In genomic region chr14:75636107-75636506, GRCm38 (mm10) we compare ENCODE assay signal across 17 mouse cellular contexts. TPM values are rescaled to one million over a fixed set of nuclear protein-coding genes. Genes with fewer than 3 reads are reported as not detected.
DNase-seq lines count a peak whose midpoint lies in the region; ATAC-seq lines count a peak whose summit lies in the region.
"Had no signal": no experiment of that assay in that cellular context is flagged by ENCODE, and none has a peak within 500 bp of the region (broad histone marks: within the 10 kb centered on the region; RNA-seq: fewer than 3 reads in every experiment).

No protein-coding gene starts in this region.

- no peak overlapping the region for H3K4me3 ChIP-seq in forebrain, embryonic 12.5 days (replicated peaks)
- H3K4me3 ChIP-seq in forebrain, embryonic 16.5 days (replicated peaks; ENCODE audit: low read length): no peak overlapping the region
- H3K4me3 ChIP-seq in lung, embryonic 16.5 days (ENCODE audit: low read length): no peak overlapping the region
- H3K4me3 ChIP-seq in limb, embryonic 15.5 days: no peak overlapping the region

- H3K36me3 ChIP-seq in forebrain, embryonic 12.5 days (replicated peaks): no peaks in the 10 kb centered on the region
- no peaks in the 10 kb centered on the region for H3K36me3 ChIP-seq in forebrain, embryonic 16.5 days (ENCODE audit: control insufficient read depth, insufficient read depth)
- no peaks in the 10 kb centered on the region for H3K36me3 ChIP-seq in lung, embryonic 16.5 days (ENCODE audit: control insufficient read depth, insufficient read depth, low read length)
- no peaks in the 10 kb centered on the region for H3K36me3 ChIP-seq in limb, embryonic 15.5 days

- no peak for DNase-seq in lung, postnatal 36 days
- DNase-seq in embryo, embryonic 9.5 days (ENCODE audit: extremely low spot score): peak; percentile 6
- DNase-seq in adrenal gland, postnatal 10 days: no peak
- DNase-seq in cerebellum, postnatal 14 days: no peak
- DNase-seq: gastrocnemius, postnatal 36 days; liver, postnatal 0 days; right cerebral cortex, postnatal 25 days had no signal

- peak overlapping the region; percentile 31; the same call in 1 of the 2 replicates for H3K27ac ChIP-seq in forebrain, embryonic 12.5 days
- no peak overlapping the region for H3K27ac ChIP-seq in forebrain, embryonic 16.5 days (ENCODE audit: low read length)
- no peak overlapping the region for H3K27ac ChIP-seq in lung, embryonic 16.5 days (ENCODE audit: low read length)
- H3K27ac ChIP-seq in limb, embryonic 15.5 days: 0 out of 2 replicates have a peak overlapping the region, but pooled peaks have one; percentile 23

- H3K27me3 ChIP-seq in forebrain, embryonic 12.5 days: no peaks in the 10 kb centered on the region
- H3K27me3 ChIP-seq in forebrain, embryonic 16.5 days (replicated peaks; ENCODE audit: control insufficient read depth, insufficient read depth, low read length): no peaks in the 10 kb centered on the region
- no peaks in the 10 kb centered on the region for H3K27me3 ChIP-seq in lung, embryonic 16.5 days (ENCODE audit: control insufficient read depth, insufficient read depth, low read depth, low read length)
- H3K27me3 ChIP-seq in limb, embryonic 15.5 days: no peaks in the 10 kb centered on the region

- peaks cover 14% of the 10 kb centered on the region for H3K4me1 ChIP-seq in forebrain, embryonic 12.5 days
- H3K4me1 ChIP-seq in forebrain, embryonic 16.5 days (replicated peaks; ENCODE audit: control insufficient read depth, insufficient read depth, low read length): peaks cover 16% of the 10 kb centered on the region
- H3K4me1 ChIP-seq in lung, embryonic 16.5 days (replicated peaks; ENCODE audit: control insufficient read depth, insufficient read depth, low read length): peaks cover 3% of the 10 kb centered on the region; the same call in 1 of the 2 replicates
- peaks cover 17% of the 10 kb centered on the region for H3K4me1 ChIP-seq in limb, embryonic 15.5 days

- no peaks in the 10 kb centered on the region for H3K9me3 ChIP-seq in forebrain, embryonic 12.5 days
- no peaks in the 10 kb centered on the region for H3K9me3 ChIP-seq in forebrain, embryonic 16.5 days (ENCODE audit: control insufficient read depth, low read length)
- no peaks in the 10 kb centered on the region for H3K9me3 ChIP-seq in lung, embryonic 16.5 days (ENCODE audit: control insufficient read depth, low read length)
- no peaks in the 10 kb centered on the region for H3K9me3 ChIP-seq in limb, embryonic 15.5 days

- no peak overlapping the region for H3K4me2 ChIP-seq in forebrain, embryonic 12.5 days
- no peak overlapping the region for H3K4me2 ChIP-seq in forebrain, embryonic 16.5 days (ENCODE audit: low read length)
- no peak overlapping the region for H3K4me2 ChIP-seq in lung, embryonic 16.5 days (ENCODE audit: low read depth, low read length)
- H3K4me2 ChIP-seq in limb, embryonic 15.5 days: no peak overlapping the region

- ATAC-seq in forebrain, embryonic 12.5 days (ENCODE audit: low FRiP score): no peak
- no peak for ATAC-seq in forebrain, embryonic 16.5 days
- ATAC-seq in lung, embryonic 16.5 days (ENCODE audit: low read depth): peak; percentile 27; the same call in 1 of the 2 replicates
- no peak for ATAC-seq in limb, embryonic 15.5 days (ENCODE audit: insufficient number of reproducible peaks, low FRiP score, low TSS enrichment, low read depth)
- ATAC-seq: liver, postnatal 0 days had no signal

- H3K9ac ChIP-seq in forebrain, embryonic 12.5 days: no peak overlapping the region
- no peak overlapping the region for H3K9ac ChIP-seq in forebrain, embryonic 16.5 days (replicated peaks; ENCODE audit: low read depth, low read length)
- H3K9ac ChIP-seq in lung, embryonic 16.5 days (ENCODE audit: low read length): no peak overlapping the region
- H3K9ac ChIP-seq in limb, embryonic 15.5 days: no peak overlapping the region
- H3K9ac ChIP-seq: liver, postnatal 0 days had no signal

- WGBS in forebrain, embryonic 12.5 days: 14% methylated on average over 7 of the region's 7 CpGs
- WGBS in forebrain, embryonic 16.5 days: 12% methylated on average over 7 of the region's 7 CpGs
- WGBS in lung, embryonic 16.5 days: 54% methylated on average over 7 of the region's 7 CpGs
- WGBS in limb, embryonic 15.5 days: 28% methylated on average over 7 of the region's 7 CpGs

RNA-seq across cellular contexts. Expression of gene Erich6b, which starts 6.0 kb away (rescaled TPM):
- polyA plus RNA-seq in forebrain, embryonic 12.5 days (2016; fragmentation: Nextera tagmentation; extraction: Ambion mirVana): not detected in 2 replicates
- not detected in 2 replicates for polyA plus RNA-seq in forebrain, embryonic 16.5 days (2015; fragmentation: Nextera tagmentation; extraction: Ambion mirVana)
- polyA plus RNA-seq in lung, embryonic 16.5 days (2015; fragmentation: Nextera tagmentation; extraction: Ambion mirVana): not detected in 2 replicates
- not detected in 2 replicates for polyA plus RNA-seq in limb, embryonic 15.5 days (2015; fragmentation: Nextera tagmentation; extraction: Ambion mirVana)
- total RNA-seq in adrenal gland, postnatal 10 days (2021): not detected
- total RNA-seq: common myeloid progenitor, adult 5-6 weeks; gastrocnemius, postnatal 36 days; hematopoietic stem cell, adult 5-6 weeks; left cerebral cortex, postnatal 4 days had no signal
- polyA plus RNA-seq: heart, embryonic 14.5 days; large intestine, adult 2 months; liver, postnatal 0 days; urinary bladder, adult 2 months had no signal

RNA-seq across cellular contexts. Expression of gene Spert, which starts 43.2 kb away (rescaled TPM):
- not detected in 2 replicates for polyA plus RNA-seq in forebrain, embryonic 12.5 days (2016; fragmentation: Nextera tagmentation; extraction: Ambion mirVana)
- not detected in 2 replicates for polyA plus RNA-seq in forebrain, embryonic 16.5 days (2015; fragmentation: Nextera tagmentation; extraction: Ambion mirVana)
- not detected in 2 replicates for polyA plus RNA-seq in lung, embryonic 16.5 days (2015; fragmentation: Nextera tagmentation; extraction: Ambion mirVana)
- polyA plus RNA-seq in limb, embryonic 15.5 days (2015; fragmentation: Nextera tagmentation; extraction: Ambion mirVana): not detected in 2 replicates
- not detected for total RNA-seq in adrenal gland, postnatal 10 days (2021)
- total RNA-seq: common myeloid progenitor, adult 5-6 weeks; gastrocnemius, postnatal 36 days; hematopoietic stem cell, adult 5-6 weeks; left cerebral cortex, postnatal 4 days had no signal
- polyA plus RNA-seq: heart, embryonic 14.5 days; large intestine, adult 2 months; liver, postnatal 0 days; urinary bladder, adult 2 months had no signal

Comparison
In these comparisons a context has a peak if more than half of its experiments do, and no peak if none do; other contexts are left out.
1. H3K27ac ChIP-seq: peak in forebrain, embryonic 12.5 days (single experiment) and limb, embryonic 15.5 days (single experiment); none in forebrain, embryonic 16.5 days (single experiment) and lung, embryonic 16.5 days (single experiment).